ENCODE assay signal across 8 mouse cellular contexts in the genomic region with DNA sequence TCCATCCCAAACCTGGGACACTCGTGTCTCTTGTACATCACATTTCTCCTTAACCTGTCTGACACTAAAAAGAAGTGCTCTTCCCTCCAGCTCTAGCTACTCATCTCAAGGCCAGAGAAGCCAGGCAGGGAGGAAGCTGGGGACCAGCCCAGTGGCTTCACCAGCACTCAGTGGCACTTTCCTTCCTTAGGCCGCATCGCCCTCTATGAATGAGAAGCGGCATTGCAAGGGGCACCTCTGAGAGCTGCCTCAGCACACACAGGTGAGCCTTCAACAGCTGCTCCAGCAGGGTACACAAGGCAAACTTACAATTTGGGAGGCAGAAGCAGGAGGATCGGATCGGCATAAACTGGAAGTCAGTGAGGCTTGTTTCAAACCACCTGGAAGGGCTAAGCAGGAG. TPM values are rescaled to one million over a fixed set of nuclear protein-coding genes. Genes with fewer than 3 reads are reported as not detected.
DNase-seq lines count a peak whose midpoint lies in the region; ATAC-seq and TF ChIP-seq lines count a peak whose summit lies in the region.

No protein-coding gene starts in this region.

- H3K27me3 ChIP-seq in forebrain, embryonic 14.5 days (replicated peaks; ENCODE audit: control insufficient read depth, insufficient read depth, low read length) = no peaks in the 10 kb centered on the region
- no peaks in the 10 kb centered on the region for H3K27me3 ChIP-seq in forebrain, embryonic 12.5 days

- H3K4me2 ChIP-seq in forebrain, embryonic 14.5 days (ENCODE audit: low read length) = no peak overlapping the region
- no peak overlapping the region for H3K4me2 ChIP-seq in forebrain, embryonic 12.5 days

- peak; percentile 45 for DNase-seq in forebrain, embryonic 14.5 days (ENCODE audit: low spot score)
- DNase-seq in urinary bladder, postnatal 25 days (ENCODE audit: low spot score) = peak; percentile 52
- DNase-seq in urinary bladder, adult 2 months (ENCODE audit: low spot score) = no peak
- DNase-seq in kidney, postnatal 14 days = peak; percentile 86
- DNase-seq in thymus, postnatal 14 days = peak; percentile 90

- TF ChIP-seq POLR2A in embryonic fibroblast, embryonic 13.5 days (IDR thresholded peaks at IDR 0.05; ENCODE audit: low read depth, low read length) = no peak

- no peak overlapping the region for H3K9ac ChIP-seq in forebrain, embryonic 14.5 days (ENCODE audit: low read length)
- no peak overlapping the region for H3K9ac ChIP-seq in forebrain, embryonic 12.5 days

- H3K27ac ChIP-seq in forebrain, embryonic 14.5 days (ENCODE audit: low read depth, low read length) = no peak overlapping the region
- H3K27ac ChIP-seq in forebrain, embryonic 12.5 days = no peak overlapping the region
- no peak overlapping the region for H3K27ac ChIP-seq in embryonic fibroblast, embryonic 13.5 days (ENCODE audit: insufficient read depth, low read length)

- TF ChIP-seq CTCF in embryonic fibroblast, embryonic 13.5 days (IDR thresholded peaks at IDR 0.05; ENCODE audit: borderline replicate concordance, insufficient read depth, low read length) = peak; percentile 58; the same call in 1 of the 2 replicates

- H3K4me1 ChIP-seq in forebrain, embryonic 14.5 days (ENCODE audit: control insufficient read depth, insufficient read depth, low read length) = peaks cover 2% of the 10 kb centered on the region; the same call in 1 of the 2 replicates
- H3K4me1 ChIP-seq in forebrain, embryonic 12.5 days = peaks cover 9% of the 10 kb centered on the region
- H3K4me1 ChIP-seq in embryonic fibroblast, embryonic 13.5 days (ENCODE audit: control insufficient read depth, insufficient read depth, low read length) = no peaks in the 10 kb centered on the region

- H3K4me3 ChIP-seq in forebrain, embryonic 14.5 days (ENCODE audit: low read depth, low read length) = no peak overlapping the region
- no peak overlapping the region for H3K4me3 ChIP-seq in forebrain, embryonic 12.5 days (replicated peaks)
- H3K4me3 ChIP-seq in embryonic fibroblast, embryonic 13.5 days (ENCODE audit: insufficient read depth, low read length) = no peak overlapping the region

- 59% methylated on average over 6 of the region's 6 CpGs for WGBS in forebrain, embryonic 14.5 days
- WGBS in forebrain, embryonic 12.5 days = 58% methylated on average over 6 of the region's 6 CpGs

- no peaks in the 10 kb centered on the region for H3K9me3 ChIP-seq in forebrain, embryonic 14.5 days (replicated peaks; ENCODE audit: control insufficient read depth, low read length)
- H3K9me3 ChIP-seq in forebrain, embryonic 12.5 days = no peaks in the 10 kb centered on the region

- no peak for ATAC-seq in forebrain, embryonic 14.5 days
- no peak for ATAC-seq in forebrain, embryonic 12.5 days (ENCODE audit: low FRiP score)
- ATAC-seq in monocyte, adult 5-6 weeks (replicated peaks; ENCODE audit: insufficient number of reproducible peaks, low FRiP score, low TSS enrichment, poor library complexity, severe bottlenecking) = peak; percentile 74

- H3K36me3 ChIP-seq in forebrain, embryonic 14.5 days (ENCODE audit: control insufficient read depth, insufficient read depth, low read length) = peaks cover 49% of the 10 kb centered on the region
- peaks cover 55% of the 10 kb centered on the region for H3K36me3 ChIP-seq in forebrain, embryonic 12.5 days (replicated peaks)

RNA-seq across cellular contexts. Expression of a gene that starts 6.3 kb away (rescaled TPM):
- polyA plus RNA-seq in forebrain, embryonic 14.5 days (2014; fragmentation: Nextera tagmentation; extraction: Ambion mirVana) = 43.1 and 49.1 TPM in 2 replicates
- 74.4 and 75.4 TPM in 2 replicates for polyA plus RNA-seq in forebrain, embryonic 12.5 days (2016; fragmentation: Nextera tagmentation; extraction: Ambion mirVana)
- 129 and 137 TPM in 2 replicates for polyA plus RNA-seq in urinary bladder, adult 2 months (2012; rRNA removed)
- 32.8 and 39.8 TPM in 2 replicates for polyA plus RNA-seq in embryonic fibroblast, embryonic 13.5 days (2011; ENCODE audit: insufficient read length, low read depth, missing spikeins)
- total RNA-seq in monocyte, adult 5-6 weeks (2017) = 56.7 to 115 TPM (median 94.0 TPM) in 3 replicates

RNA-seq across cellular contexts. Expression of a gene that starts 17.6 kb away (rescaled TPM):
- polyA plus RNA-seq in forebrain, embryonic 14.5 days (2014; fragmentation: Nextera tagmentation; extraction: Ambion mirVana) = 35.7 and 37.2 TPM in 2 replicates
- 52.4 and 54.1 TPM in 2 replicates for polyA plus RNA-seq in forebrain, embryonic 12.5 days (2016; fragmentation: Nextera tagmentation; extraction: Ambion mirVana)
- polyA plus RNA-seq in urinary bladder, adult 2 months (2012; rRNA removed) = 24.5 and 29.1 TPM in 2 replicates
- 40.9 and 56.0 TPM in 2 replicates for polyA plus RNA-seq in embryonic fibroblast, embryonic 13.5 days (2011; ENCODE audit: insufficient read length, low read depth, missing spikeins)
- 57.4 to 129 TPM (median 87.2 TPM) in 3 replicates for total RNA-seq in monocyte, adult 5-6 weeks (2017)

RNA-seq across cellular contexts. Expression of a gene that starts 17.8 kb away (rescaled TPM):
- 16.0 and 21.5 TPM in 2 replicates for polyA plus RNA-seq in forebrain, embryonic 14.5 days (2014; fragmentation: Nextera tagmentation; extraction: Ambion mirVana)
- polyA plus RNA-seq in forebrain, embryonic 12.5 days (2016; fragmentation: Nextera tagmentation; extraction: Ambion mirVana) = 20.6 and 21.6 TPM in 2 replicates
- polyA plus RNA-seq in urinary bladder, adult 2 months (2012; rRNA removed) = 68.7 and 88.2 TPM in 2 replicates
- polyA plus RNA-seq in embryonic fibroblast, embryonic 13.5 days (2011; ENCODE audit: insufficient read length, low read depth, missing spikeins) = 24.6 and 38.5 TPM in 2 replicates
- total RNA-seq in monocyte, adult 5-6 weeks (2017) = 10.6 to 17.9 TPM (median 17.1 TPM) in 3 replicates

RNA-seq across cellular contexts. Expression of a gene that starts 27.3 kb away (rescaled TPM):
- polyA plus RNA-seq in forebrain, embryonic 14.5 days (2014; fragmentation: Nextera tagmentation; extraction: Ambion mirVana) = 42.6 and 52.2 TPM in 2 replicates
- polyA plus RNA-seq in forebrain, embryonic 12.5 days (2016; fragmentation: Nextera tagmentation; extraction: Ambion mirVana) = 84.3 and 85.1 TPM in 2 replicates
- 36.5 and 48.5 TPM in 2 replicates for polyA plus RNA-seq in urinary bladder, adult 2 months (2012; rRNA removed)
- 21.2 and 22.1 TPM in 2 replicates for polyA plus RNA-seq in embryonic fibroblast, embryonic 13.5 days (2011; ENCODE audit: insufficient read length, low read depth, missing spikeins)
- total RNA-seq in monocyte, adult 5-6 weeks (2017) = 14.6 to 23.9 TPM (median 23.1 TPM) in 3 replicates

RNA-seq across cellular contexts. Expression of a gene that starts 57.9 kb away (rescaled TPM):
- polyA plus RNA-seq in forebrain, embryonic 14.5 days (2014; fragmentation: Nextera tagmentation; extraction: Ambion mirVana) = 81.0 and 99.5 TPM in 2 replicates
- polyA plus RNA-seq in forebrain, embryonic 12.5 days (2016; fragmentation: Nextera tagmentation; extraction: Ambion mirVana) = 87.5 and 89.3 TPM in 2 replicates
- 96.3 and 108 TPM in 2 replicates for polyA plus RNA-seq in urinary bladder, adult 2 months (2012; rRNA removed)
- 116 and 155 TPM in 2 replicates for polyA plus RNA-seq in embryonic fibroblast, embryonic 13.5 days (2011; ENCODE audit: insufficient read length, low read depth, missing spikeins)
- 65.5 to 110 TPM (median 103 TPM) in 3 replicates for total RNA-seq in monocyte, adult 5-6 weeks (2017)
